Mouse (Mus musculus): ENCODE results near the gene Nwd2.

Gene Nwd2

GRCm38 (mm10) chr5:63831054-63831453 is 182.2 kb downstream of the Nwd2 start:
- DNase-seq, result no peak

- no peak for DNase-seq
Observed at GRCm38 (mm10) chr5:63833955-63834354, 185.1 kb downstream of the Nwd2 start.

GRCm38 (mm10) chr5:63834435-63834834 is 185.5 kb downstream of the Nwd2 start:
- no peak for DNase-seq

GRCm38 (mm10) chr5:63837115-63837514 is 188.2 kb downstream of the Nwd2 start:
- no peak for DNase-seq

GRCm38 (mm10) chr5:63837851-63838250 is 188.9 kb downstream of the Nwd2 start:
- DNase-seq, result no peak

- DNase-seq, result peak in 1 of 2 experiments; percentile 50
Observed at GRCm38 (mm10) chr5:63839801-63840416, 191.0 kb downstream of the Nwd2 start.

GRCm38 (mm10) chr5:63847080-63847479 is 198.2 kb downstream of the Nwd2 start:
- DNase-seq, result no peak

- DNase-seq, result no peak
Observed at GRCm38 (mm10) chr5:63847541-63848226, 198.8 kb downstream of the Nwd2 start.

GRCm38 (mm10) chr5:63858901-63859300 is 210.0 kb downstream of the Nwd2 start:
- no peak for DNase-seq
